Mouse (Mus musculus) spleen, postnatal 0 days (tissue): ENCODE measurements around the gene Dock3. TPM values are rescaled to one million over a fixed set of nuclear protein-coding genes. Genes with fewer than 3 reads are reported as not detected.

Experiments
- polyA plus RNA-seq: library from polyadenylated mRNA; unstranded; fragments of >200 nt; fragmentation: Nextera tagmentation; extraction: Ambion mirVana; gene quantifications from 2 replicates; pipeline ENCODE4 v1.2.1, GENCODE M21; 2015

Dock3 gene
- 0.22 TPM in 1 of 2 replicates, not detected in the other for polyA plus RNA-seq

GRCm38 (mm10) chr9:107231539-107232139 is at the start of gene Dock3:
Gene Dock3 (minus strand): TSS chr9:107231909.

GRCm38 (mm10) chr9:106891829-106892551 is 339.7 kb downstream of the Dock3 start, which contains the start of gene Manf:
Gene Manf (minus strand): TSS chr9:106891979.

GRCm38 (mm10) chr9:106886828-106887702 is 344.6 kb downstream of the Dock3 start, which contains the start of gene Rbm15b:
Gene Rbm15b (minus strand): TSS chr9:106887428.

Other genes with a start within 250 kb of the Dock3 start
- 16.2 and 20.7 TPM in 2 replicates for gene Mapkapk3, start 58.0 kb upstream of the Dock3 start, polyA plus RNA-seq
- gene Cish, start 64.1 kb upstream of the Dock3 start, polyA plus RNA-seq, result 6.8 and 8.7 TPM in 2 replicates
- 3.8 and 3.9 TPM in 2 replicates for gene Hemk1, start 106.4 kb upstream of the Dock3 start, polyA plus RNA-seq
- 0.28 TPM in 1 of 2 replicates, not detected in the other for gene 6430571L13Rik, start 108.7 kb upstream of the Dock3 start, polyA plus RNA-seq
- 0.20 and 0.23 TPM in 2 replicates for gene Cacna2d2, start 167.7 kb upstream of the Dock3 start, polyA plus RNA-seq